Mouse (Mus musculus): Measurements from ENCODE around the gene Tenm2.

The Tenm2 gene

GRCm38 (mm10) chr11:36171221-36171620 is 1064.5 kb downstream of the Tenm2 start:
- DNase-seq = peak in 1 of 2 experiments; percentile 2

GRCm38 (mm10) chr11:36169738-36170137 is 1066.0 kb downstream of the Tenm2 start:
- DNase-seq = peak in 1 of 2 experiments; percentile 2

- DNase-seq = peak; percentile 33 to 62
Observed at GRCm38 (mm10) chr11:36168921-36169537, 1066.7 kb downstream of the Tenm2 start.

DNA sequence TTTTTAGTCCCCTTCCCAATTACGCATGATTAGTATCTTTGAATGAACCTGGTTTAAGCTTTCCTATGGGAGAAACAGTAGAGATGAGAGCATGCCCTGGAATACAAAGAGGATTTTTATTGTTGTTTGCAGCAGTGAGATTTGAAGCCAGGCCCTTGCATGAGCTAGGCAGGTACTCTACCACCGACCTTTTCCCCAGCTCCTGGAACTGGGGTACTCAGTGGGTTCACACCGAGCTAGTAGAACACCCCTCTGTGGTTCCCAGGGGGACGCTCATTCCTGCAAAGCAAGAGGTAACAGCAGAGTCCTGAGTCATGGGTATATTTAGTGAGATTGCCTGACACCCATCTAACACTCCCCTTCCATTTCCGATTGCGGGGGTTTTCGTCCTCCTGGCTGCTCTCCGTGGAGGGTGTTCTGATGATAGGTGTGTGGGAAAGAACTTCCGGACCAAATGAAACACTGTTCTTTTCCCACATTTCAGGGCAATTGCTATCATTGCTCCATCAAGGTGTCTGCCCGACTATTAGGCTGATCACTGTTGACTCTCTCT is 1067.9 kb downstream of the Tenm2 start:
- peak in 1 of 2 experiments; percentile 0 for DNase-seq

GRCm38 (mm10) chr11:36163580-36163979 is 1072.2 kb downstream of the Tenm2 start:
- DNase-seq = peak in 1 of 2 experiments; percentile 1

DNA sequence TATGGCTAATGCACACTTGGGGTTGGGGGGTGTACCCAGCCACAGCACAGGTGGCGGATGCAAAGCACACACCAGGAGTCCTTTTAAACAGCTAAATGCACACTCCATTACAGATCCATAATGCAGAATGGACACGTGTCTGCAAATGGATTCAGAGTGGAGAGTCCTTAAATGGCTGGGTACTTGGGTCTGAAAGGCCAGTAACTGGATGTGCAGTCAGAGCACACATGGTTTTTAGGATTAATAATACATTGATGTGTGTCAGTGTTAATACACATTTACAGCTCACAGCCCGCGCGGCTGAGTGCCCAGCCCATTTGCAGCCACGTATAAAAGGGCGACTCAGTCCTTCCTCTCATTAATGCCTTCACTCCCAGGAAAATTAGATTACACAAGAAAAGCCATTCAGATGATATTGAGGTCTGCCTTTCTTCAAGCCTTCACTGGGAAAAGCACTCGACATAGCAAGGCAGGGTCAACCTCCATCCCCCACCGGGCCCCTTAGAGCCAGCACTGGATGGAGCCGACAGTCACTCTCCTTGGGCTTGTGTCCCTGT is 1073.9 kb downstream of the Tenm2 start:
- DNase-seq = no peak

DNA sequence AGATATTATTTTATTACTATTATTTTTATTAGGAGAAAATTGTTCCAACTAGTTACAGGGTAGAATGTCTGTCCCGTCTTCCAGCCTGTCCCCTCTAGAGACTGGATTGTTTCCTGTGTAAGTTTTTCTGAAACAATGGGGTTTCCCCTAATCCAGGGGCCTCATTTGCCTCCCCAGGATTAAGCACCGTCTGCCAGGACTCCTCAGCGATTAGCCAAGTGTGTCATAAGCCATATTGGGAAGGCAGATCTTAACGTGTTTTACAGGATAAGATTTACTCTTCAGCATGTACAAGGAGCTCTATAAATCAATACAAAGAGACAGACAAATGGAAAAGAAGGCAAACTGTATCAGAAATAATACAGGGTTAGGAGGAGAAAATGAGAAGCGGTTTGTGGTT is 1082.3 kb downstream of the Tenm2 start:
- no peak for DNase-seq

GRCm38 (mm10) chr11:36153011-36153410 is 1082.8 kb downstream of the Tenm2 start:
- DNase-seq = no peak

GRCm38 (mm10) chr11:36152226-36152625 is 1083.5 kb downstream of the Tenm2 start:
- no peak for DNase-seq

- no peak for DNase-seq
Observed at GRCm38 (mm10) chr11:36149092-36149491, 1086.7 kb downstream of the Tenm2 start.

GRCm38 (mm10) chr11:36145057-36145456 is 1090.7 kb downstream of the Tenm2 start:
- no peak for DNase-seq

DNA sequence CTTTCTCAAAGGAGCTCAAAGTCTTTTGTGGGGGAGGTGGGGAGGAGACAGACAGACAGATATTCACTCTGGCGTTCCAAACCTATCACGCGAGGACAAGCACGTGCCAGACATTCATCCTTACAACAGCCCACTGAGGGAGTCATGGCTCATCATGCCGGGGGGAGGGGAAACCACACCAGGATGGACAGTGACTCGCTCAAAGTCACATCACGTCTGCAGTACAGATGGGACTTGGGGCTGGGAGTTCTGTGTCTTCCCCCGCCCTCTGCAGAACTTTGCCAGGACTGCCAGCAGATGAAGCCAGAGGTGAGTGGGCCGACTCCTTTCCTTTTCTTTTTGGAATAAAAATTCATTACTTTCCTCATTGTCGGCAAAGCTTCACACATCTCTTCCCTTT is 1095.4 kb downstream of the Tenm2 start:
- DNase-seq = no peak

DNA sequence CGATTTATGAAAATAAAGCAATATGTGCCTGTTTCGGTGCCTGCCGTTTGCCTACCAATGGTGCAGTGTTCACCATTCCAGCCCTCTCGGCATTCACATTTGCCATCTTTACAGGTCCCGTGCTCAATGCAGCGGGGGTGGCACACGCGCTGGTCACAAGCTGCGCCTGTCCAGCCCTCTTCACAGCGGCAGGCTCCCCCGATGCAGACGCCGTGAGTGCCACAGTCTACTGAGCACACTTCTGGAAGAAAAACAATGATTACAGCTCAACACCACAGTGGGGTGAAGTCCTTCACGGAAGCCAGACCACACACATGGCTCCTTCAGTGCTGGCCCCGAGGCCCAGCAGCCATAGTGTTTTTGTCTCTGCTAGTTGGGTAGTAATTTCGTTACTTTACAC is 1096.2 kb downstream of the Tenm2 start:
- no peak for DNase-seq

- no peak for DNase-seq
Observed at GRCm38 (mm10) chr11:36137840-36138239, 1097.9 kb downstream of the Tenm2 start.

- no peak for DNase-seq
Observed at GRCm38 (mm10) chr11:36137276-36137675, 1098.5 kb downstream of the Tenm2 start.

DNA sequence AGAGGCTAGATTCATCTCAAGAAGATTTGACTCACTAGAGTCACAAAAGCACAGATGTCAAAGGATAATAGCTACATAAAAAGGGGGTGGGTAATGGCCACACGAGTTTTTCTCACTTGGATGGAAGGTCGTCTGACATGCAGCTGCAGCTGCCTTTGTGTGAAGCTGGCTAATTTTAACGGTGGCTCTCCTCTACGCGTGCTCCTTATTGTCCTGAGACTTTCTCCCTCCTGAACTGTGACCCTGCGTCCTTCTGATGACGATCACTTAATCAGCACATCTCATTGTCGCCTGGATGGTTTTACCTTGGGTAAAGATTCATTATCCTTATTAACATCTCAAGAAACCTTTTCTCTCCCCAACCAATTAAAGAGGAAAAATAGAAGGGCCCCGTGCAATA is 1101.1 kb downstream of the Tenm2 start:
- DNase-seq = no peak

GRCm38 (mm10) chr11:36123275-36123674 is 1112.5 kb downstream of the Tenm2 start:
- DNase-seq = no peak

DNA sequence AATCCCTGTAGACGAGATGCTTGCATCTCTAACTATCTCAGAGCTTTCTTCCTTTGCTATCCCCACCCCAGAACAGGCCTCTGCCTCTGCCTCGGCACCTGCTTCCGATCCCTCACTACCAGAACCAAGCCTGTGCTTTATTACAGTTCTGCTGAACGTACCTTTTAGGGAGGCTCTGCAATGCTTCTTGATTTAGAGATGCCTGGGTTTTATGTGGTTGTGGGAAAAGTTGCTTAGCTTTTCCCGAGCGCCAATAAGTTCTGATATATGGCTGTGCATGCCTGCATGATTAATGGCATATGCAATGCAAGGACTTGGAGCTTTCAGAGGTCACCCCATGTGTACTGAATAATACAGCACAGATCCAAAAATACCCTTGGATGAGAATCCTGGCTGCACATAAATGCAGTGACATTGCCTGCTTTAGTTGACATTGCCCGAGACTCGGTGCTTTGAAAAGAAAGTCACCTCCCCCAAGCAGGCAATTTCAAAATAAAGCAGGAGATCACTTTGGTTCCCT is 1114.3 kb downstream of the Tenm2 start:
- DNase-seq = no peak

GRCm38 (mm10) chr11:36120591-36121409 is 1115.0 kb downstream of the Tenm2 start:
- no peak for DNase-seq

GRCm38 (mm10) chr11:36113326-36113725 is 1122.4 kb downstream of the Tenm2 start:
- DNase-seq = no peak

- DNase-seq = no peak
Observed at GRCm38 (mm10) chr11:36108970-36109731, 1126.6 kb downstream of the Tenm2 start.

GRCm38 (mm10) chr11:36107840-36108239 is 1127.9 kb downstream of the Tenm2 start:
- DNase-seq = no peak

DNA sequence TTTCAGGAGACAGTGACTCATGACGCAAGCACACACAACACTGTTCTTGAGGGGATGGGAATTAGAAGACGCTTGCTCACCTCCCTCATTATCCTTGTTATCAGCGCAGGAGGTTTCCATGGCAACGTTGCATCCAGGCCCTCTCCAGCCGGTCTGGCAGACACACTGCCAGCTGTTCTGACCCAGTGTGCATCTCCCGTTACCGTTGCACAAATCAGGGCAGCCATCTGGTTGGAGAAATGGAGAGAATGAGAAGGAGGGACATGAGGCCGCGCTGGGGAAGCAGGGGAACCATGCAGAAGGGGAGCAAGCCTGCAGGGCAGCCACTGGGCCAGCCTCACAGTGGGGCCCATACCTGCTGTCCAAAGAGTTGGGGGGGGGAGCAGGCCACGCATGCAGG is 1129.1 kb downstream of the Tenm2 start:
- no peak for DNase-seq
